Mouse (Mus musculus): ENCODE data around the gene Olfr704.
A peak's percentile ranks its signal among the peaks of the same experiment; 100 is the strongest.
"Not testable (repeated sequence)": the region's sequence is repeated elsewhere in the genome, so short reads cannot be mapped to it uniquely, and the experiment has no call there.

The Olfr704 gene

GRCm38 (mm10) chr7:106862885-106863284 lies at the start of gene Olfr704:
Gene Olfr704, plus strand, starts transcription at chr7:106863185.
- H3K36me3 ChIP-seq (ENCODE audit: control insufficient read depth, insufficient read depth, low read length, poor library complexity, severe bottlenecking) = no peaks in the 10 kb centered on the region
- no peaks in the 10 kb centered on the region for H3K27me3 ChIP-seq (ENCODE audit: control insufficient read depth, insufficient read depth, low read length, poor library complexity, severe bottlenecking)
- DNase-seq (ENCODE audit: low read depth, low spot score) = no peak

DNA sequence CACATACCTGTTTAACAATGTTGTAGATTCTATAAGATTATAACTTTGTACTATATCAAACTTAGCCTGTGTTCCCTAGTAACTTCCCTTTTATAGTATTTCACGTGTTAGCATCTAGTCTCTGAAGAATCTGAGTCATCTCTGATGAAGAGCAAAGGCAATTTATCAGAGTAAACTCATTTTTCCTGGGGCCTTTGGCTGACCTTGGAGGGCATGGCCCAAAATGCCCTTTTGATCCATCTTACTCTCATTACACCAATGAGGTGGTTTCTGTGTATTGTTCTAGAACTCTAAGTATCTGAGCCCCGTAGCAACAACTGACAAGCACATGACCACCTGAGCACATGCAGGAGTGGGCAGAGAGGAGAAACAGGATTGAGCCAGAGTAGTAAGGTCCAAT lies 49.2 kb upstream of the Olfr704 start, which contains the start of gene Olfr701:
Gene Olfr701 (plus strand): TSS at position 301 of the 400 bp plus-strand sequence.
- H3K27me3 ChIP-seq (ENCODE audit: control insufficient read depth, insufficient read depth, low read length, poor library complexity, severe bottlenecking) = no peaks in the 10 kb centered on the region
- DNase-seq (ENCODE audit: low read depth, low spot score) = no peak
- no peaks in the 10 kb centered on the region for H3K36me3 ChIP-seq (ENCODE audit: control insufficient read depth, insufficient read depth, low read length, poor library complexity, severe bottlenecking)

DNA sequence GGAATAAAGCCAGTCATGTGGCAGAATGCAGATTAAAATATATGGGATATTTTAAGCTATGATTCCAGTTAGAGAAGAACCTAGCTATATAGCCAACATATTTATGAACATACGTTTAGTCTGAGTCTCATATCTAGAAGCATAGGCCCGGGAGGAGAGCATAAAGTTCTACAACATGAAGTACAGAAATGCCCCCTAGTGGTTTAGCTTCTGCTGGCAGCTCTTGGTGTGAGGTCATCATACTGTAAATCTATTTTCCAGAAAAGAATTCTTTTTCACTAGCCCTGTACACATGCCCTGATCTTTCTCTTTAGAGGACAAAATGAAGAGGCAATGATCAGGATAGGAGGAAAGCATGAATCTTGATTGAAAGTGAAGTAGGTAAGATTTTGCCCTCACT lies 47.2 kb upstream of the Olfr704 start:
- peak; percentile 77 for DNase-seq (ENCODE audit: low read depth, low spot score)

DNA sequence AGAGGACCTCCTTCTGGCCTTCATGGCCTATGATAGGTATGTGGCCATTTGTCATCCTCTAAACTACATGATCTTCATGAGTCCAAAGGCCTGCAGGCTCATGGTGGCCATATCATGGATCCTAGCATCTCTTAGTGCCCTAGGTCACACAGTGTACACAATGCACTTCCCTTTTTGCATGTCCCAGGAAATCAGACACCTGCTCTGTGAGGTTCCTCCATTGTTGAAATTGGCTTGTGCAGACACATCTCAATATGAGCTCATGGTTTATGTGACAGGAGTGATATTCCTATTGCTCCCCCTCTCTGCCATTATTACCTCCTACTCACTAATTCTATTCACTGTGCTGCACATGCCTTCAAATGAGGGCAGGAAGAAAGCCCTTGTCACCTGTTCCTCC lies 44.6 kb upstream of the Olfr704 start:
- no peaks in the 10 kb centered on the region for H3K36me3 ChIP-seq (ENCODE audit: control insufficient read depth, insufficient read depth, low read length, poor library complexity, severe bottlenecking)
- no peaks in the 10 kb centered on the region for H3K27me3 ChIP-seq (ENCODE audit: control insufficient read depth, insufficient read depth, low read length, poor library complexity, severe bottlenecking)
- DNase-seq (ENCODE audit: low read depth, low spot score) = no peak

More for the DNA sequence above, 47.2 kb upstream of the Olfr704 start:
- Histone ChIP-seq H3K36me3 (ENCODE audit: control insufficient read depth, insufficient read depth, low read length, poor library complexity, severe bottlenecking) (no peaks in the 10 kb centered on the region), H3K27me3 (ENCODE audit: control insufficient read depth, insufficient read depth, low read length, poor library complexity, severe bottlenecking) (no peaks in the 10 kb centered on the region)

DNA sequence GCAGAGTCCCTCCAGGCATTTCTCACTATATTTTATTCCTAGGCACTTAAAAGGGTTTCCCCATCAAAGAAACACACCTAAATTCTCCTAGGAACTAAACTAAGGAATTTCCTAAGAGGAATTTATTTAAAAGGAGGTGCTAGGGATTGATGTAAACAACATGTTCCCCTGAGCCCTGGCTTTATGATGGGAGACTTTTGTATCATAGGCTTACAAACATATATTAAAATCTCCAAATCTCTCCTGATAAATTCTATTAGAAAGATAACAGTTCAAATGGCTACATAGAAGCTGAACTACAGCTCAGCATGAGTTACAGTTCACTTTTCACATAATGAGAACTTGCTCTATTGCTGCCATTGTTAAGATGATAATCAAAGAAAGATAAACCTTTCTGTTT lies 29.2 kb upstream of the Olfr704 start, which contains the start of gene Olfr702:
Gene Olfr702 (minus strand): TSS at position 101 of the 400 bp plus-strand sequence.
- H3K27me3 ChIP-seq (ENCODE audit: control insufficient read depth, insufficient read depth, low read length, poor library complexity, severe bottlenecking) = no peaks in the 10 kb centered on the region
- no peaks in the 10 kb centered on the region for H3K36me3 ChIP-seq (ENCODE audit: control insufficient read depth, insufficient read depth, low read length, poor library complexity, severe bottlenecking)
- DNase-seq (ENCODE audit: low read depth, low spot score) = no peak

DNA sequence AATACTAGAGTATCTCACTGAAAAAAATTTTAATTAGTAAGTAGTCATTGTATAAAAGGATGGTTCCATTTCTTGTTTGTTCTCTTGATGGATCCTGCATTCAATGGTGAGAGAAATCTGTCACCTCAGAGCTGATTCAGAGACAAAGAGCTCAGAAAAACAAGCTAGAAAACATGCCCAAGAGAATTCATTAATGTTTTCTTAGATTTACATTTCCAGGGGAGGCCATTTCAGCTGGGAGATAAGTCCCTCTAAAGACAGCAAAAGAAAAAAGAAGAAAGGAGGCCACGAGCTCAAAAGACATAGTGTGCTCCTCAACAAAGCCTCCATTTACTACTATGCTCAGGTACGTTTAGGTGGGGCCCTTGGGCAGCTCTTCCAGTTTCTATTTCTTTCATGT lies 19.9 kb upstream of the Olfr704 start, which contains the start of gene Olfr703:
Gene Olfr703 (plus strand): TSS at position 301 of the 400 bp plus-strand sequence.
- Histone ChIP-seq H3K27me3 (ENCODE audit: control insufficient read depth, insufficient read depth, low read length, poor library complexity, severe bottlenecking) (no peaks in the 10 kb centered on the region), H3K36me3 (ENCODE audit: control insufficient read depth, insufficient read depth, low read length, poor library complexity, severe bottlenecking) (no peaks in the 10 kb centered on the region)
- DNase-seq (ENCODE audit: low read depth, low spot score) = no peak

DNA sequence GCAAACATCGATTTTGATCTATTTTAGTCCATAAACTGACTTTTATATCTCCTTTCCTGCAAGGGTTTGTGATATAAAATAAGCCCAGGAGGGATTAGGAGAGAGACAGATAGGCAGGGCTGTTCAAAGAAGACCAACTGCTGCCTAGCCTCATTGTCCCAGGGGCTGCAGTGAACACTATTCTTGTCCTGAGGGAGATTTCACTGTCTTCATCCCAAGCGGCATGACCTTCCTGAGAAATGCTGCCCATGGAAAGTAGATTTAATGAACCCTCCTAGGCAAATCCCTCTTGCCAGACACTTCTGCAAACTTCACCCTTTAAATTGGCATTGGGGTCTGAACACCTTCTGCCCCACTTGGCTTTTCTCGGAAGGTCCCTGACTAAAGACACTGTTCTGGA lies 13.8 kb downstream of the Olfr704 start, which contains the start of gene Olfr705:
Gene Olfr705 (minus strand): TSS at position 101 of the 400 bp plus-strand sequence.
- no peaks in the 10 kb centered on the region for H3K36me3 ChIP-seq (ENCODE audit: control insufficient read depth, insufficient read depth, low read length, poor library complexity, severe bottlenecking)
- H3K27me3 ChIP-seq (ENCODE audit: control insufficient read depth, insufficient read depth, low read length, poor library complexity, severe bottlenecking) = no peaks in the 10 kb centered on the region
- no peak for DNase-seq (ENCODE audit: low read depth, low spot score)

GRCm38 (mm10) chr7:106888062-106888461 lies 25.1 kb downstream of the Olfr704 start, which contains the start of gene Olfr706:
Gene Olfr706, minus strand, starts transcription at chr7:106888162.
- Histone ChIP-seq H3K36me3 (ENCODE audit: control insufficient read depth, insufficient read depth, low read length, poor library complexity, severe bottlenecking) (no peaks in the 10 kb centered on the region), H3K27me3 (ENCODE audit: control insufficient read depth, insufficient read depth, low read length, poor library complexity, severe bottlenecking) (no peaks in the 10 kb centered on the region)
- DNase-seq (ENCODE audit: low read depth, low spot score) = no peak

GRCm38 (mm10) chr7:106901141-106901540 lies 38.2 kb downstream of the Olfr704 start, which contains the start of gene Olfr707:
Gene Olfr707, minus strand, starts transcription at chr7:106901241.
- not testable (repeated sequence) for DNase-seq (ENCODE audit: low read depth, low spot score); H3K27me3 ChIP-seq (ENCODE audit: control insufficient read depth, insufficient read depth, low read length, poor library complexity, severe bottlenecking); H3K36me3 ChIP-seq (ENCODE audit: control insufficient read depth, insufficient read depth, low read length, poor library complexity, severe bottlenecking)

DNA sequence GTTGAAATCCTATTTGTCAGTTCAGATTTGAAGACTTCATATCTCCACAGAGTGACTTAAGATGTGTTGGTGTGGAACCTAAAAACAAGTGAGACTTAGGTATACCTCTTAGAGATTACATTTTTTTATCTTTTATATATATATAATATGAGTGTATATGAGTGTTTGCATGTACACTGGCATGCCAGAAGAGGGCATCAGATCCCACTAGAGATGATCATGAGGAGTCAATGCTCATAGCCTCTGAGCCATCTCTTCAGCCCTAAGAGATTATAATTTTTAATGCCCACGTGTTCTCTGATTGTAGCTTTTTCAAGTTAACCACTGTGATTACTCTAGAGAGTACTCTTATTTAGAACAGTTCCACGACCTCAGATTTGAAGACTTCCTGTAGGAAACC lies 44.7 kb downstream of the Olfr704 start, which contains the start of gene Olfr1532-ps1:
Gene Olfr1532-ps1 (plus strand): TSS at position 326 of the 400 bp plus-strand sequence.
- no peak for DNase-seq (ENCODE audit: low read depth, low spot score)
- Histone ChIP-seq H3K27me3 (ENCODE audit: control insufficient read depth, insufficient read depth, low read length, poor library complexity, severe bottlenecking) (no peaks in the 10 kb centered on the region), H3K36me3 (ENCODE audit: control insufficient read depth, insufficient read depth, low read length, poor library complexity, severe bottlenecking) (no peaks in the 10 kb centered on the region)

Data from splenic B cell, adult 2 months (primary cell).